Mouse (Mus musculus): Measurements from ENCODE around the gene Gm10337. TPM values are rescaled to one million over a fixed set of nuclear protein-coding genes. Genes with fewer than 3 reads are reported as not detected.
A peak's percentile ranks its signal among the peaks of the same experiment; 100 is the strongest.

Gm10337 gene
- total RNA-seq, 4 experiments from 2014 or later = 3.5 to 9.2 (median 8.3) TPM; not detected in 1

- no peak for DNase-seq
These were observed 3.0 kb upstream of the Gm10337 start for GRCm38 (mm10) chr15:102500479-102500878.

- DNase-seq = no peak
These were observed 2.3 kb upstream of the Gm10337 start for GRCm38 (mm10) chr15:102501084-102501814.

- DNase-seq = no peak
These were observed 1.2 kb upstream of the Gm10337 start for GRCm38 (mm10) chr15:102502254-102502840.

- no peak for DNase-seq
These were observed 631 bp downstream of the Gm10337 start for GRCm38 (mm10) chr15:102503924-102504782.

- DNase-seq = no peak
These were observed 1.7 kb downstream of the Gm10337 start for GRCm38 (mm10) chr15:102505073-102505769.

- no peak for DNase-seq
These were observed 2.4 kb downstream of the Gm10337 start for GRCm38 (mm10) chr15:102505770-102506463.

GRCm38 (mm10) chr15:102506464-102506830 lies 2.9 kb downstream of the Gm10337 start:
- DNase-seq = no peak

- no peak for DNase-seq
These were observed 3.3 kb downstream of the Gm10337 start for GRCm38 (mm10) chr15:102506864-102507263.

GRCm38 (mm10) chr15:102507561-102507960 lies 4.0 kb downstream of the Gm10337 start:
- no peak for DNase-seq

GRCm38 (mm10) chr15:102508336-102508735 lies 4.8 kb downstream of the Gm10337 start:
- no peak for DNase-seq

- DNase-seq = no peak
These were observed 6.6 kb downstream of the Gm10337 start for GRCm38 (mm10) chr15:102510110-102510509.

- DNase-seq = peak; percentile 85
These were observed 7.2 kb downstream of the Gm10337 start for GRCm38 (mm10) chr15:102510590-102511284.

- no peak for DNase-seq
These were observed 7.8 kb downstream of the Gm10337 start for GRCm38 (mm10) chr15:102511285-102511833.

- no peak for DNase-seq
These were observed 8.5 kb downstream of the Gm10337 start for GRCm38 (mm10) chr15:102512010-102512409.

- no peak for DNase-seq
These were observed 8.9 kb downstream of the Gm10337 start for GRCm38 (mm10) chr15:102512471-102512870.

- no peak for DNase-seq
These were observed 9.5 kb downstream of the Gm10337 start for GRCm38 (mm10) chr15:102513004-102513403.

GRCm38 (mm10) chr15:102515261-102515660 lies 11.7 kb downstream of the Gm10337 start:
- no peak for DNase-seq

- no peak for DNase-seq
These were observed 12.3 kb downstream of the Gm10337 start for GRCm38 (mm10) chr15:102515791-102516190.

- DNase-seq = no peak
These were observed 12.8 kb downstream of the Gm10337 start for GRCm38 (mm10) chr15:102516293-102516692.

- peak; percentile 71 for DNase-seq
These were observed 13.3 kb downstream of the Gm10337 start, which contains the start of gene Map3k12 for GRCm38 (mm10) chr15:102516728-102517404. Map3k12 (minus strand) TSS chr15:102517064.

All from adrenal gland, adult 8-10 months (tissue).